Mouse (Mus musculus): ENCODE data around the gene Ndufs7.

Gene Ndufs7

DNA sequence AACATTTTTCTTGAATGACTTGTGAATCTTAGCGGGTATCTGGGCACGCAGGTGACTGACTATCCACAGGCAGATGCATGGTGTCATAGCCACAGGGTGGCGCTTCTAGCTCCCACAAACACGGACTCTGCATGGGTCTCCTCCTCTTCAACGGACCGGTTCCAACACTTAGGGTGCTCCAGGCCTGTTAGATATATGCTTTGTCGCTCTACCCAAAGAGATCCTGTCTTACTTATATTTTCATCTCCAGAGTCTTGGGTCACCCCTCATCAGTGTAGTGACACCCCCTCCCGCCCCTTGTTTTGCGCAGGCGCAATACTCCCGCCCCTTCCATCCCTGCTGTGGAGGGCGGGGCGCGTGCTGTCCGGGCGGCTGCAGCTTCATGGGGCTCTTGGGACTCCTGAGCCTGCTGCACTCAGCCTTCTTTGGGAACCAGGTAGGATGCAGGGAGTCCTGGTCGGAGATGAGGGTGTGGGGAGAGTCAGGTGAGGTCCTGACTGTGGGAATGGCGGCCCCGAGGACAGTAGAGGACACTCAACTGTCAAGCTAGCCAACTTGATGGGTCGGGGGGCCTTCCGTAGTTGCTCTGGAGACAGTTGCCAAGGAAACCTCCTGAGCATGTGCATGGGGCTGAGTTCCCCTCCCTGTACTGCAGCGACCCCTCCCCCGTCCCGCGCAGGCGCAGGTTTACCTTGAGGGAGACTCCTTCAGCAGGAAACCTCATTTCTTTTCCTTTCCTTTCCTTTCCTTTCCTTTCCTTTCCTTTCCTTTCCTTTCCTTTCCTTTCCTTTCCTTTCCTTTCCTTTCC is 46.9 kb downstream of the Ndufs7 start, which contains the start of gene Apc2:
Apc2 (plus strand) TSS at position 360 of the 808 bp plus-strand sequence.
- DNase-seq: peak; percentile 88

DNA sequence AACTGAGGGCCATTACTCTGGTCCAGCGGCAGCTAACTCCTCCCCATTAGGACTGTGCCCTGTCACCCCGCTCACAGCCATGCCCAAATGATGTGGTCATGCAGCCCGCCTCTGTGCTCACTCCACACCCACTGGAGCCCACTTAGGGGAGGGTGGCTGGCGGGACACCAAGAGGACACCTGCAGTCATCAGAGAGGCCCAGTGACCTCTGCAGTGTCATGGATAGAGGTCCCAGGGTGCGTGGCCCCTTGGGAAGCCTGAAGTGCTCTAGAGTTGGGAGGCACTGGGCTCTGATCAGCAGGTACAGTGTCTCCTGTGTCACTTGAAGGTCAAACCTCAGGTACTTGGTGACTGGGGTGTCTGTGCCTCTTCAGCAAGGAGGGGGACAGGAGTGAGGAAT is 47.9 kb downstream of the Ndufs7 start:
- peak; percentile 73 for DNase-seq

DNA sequence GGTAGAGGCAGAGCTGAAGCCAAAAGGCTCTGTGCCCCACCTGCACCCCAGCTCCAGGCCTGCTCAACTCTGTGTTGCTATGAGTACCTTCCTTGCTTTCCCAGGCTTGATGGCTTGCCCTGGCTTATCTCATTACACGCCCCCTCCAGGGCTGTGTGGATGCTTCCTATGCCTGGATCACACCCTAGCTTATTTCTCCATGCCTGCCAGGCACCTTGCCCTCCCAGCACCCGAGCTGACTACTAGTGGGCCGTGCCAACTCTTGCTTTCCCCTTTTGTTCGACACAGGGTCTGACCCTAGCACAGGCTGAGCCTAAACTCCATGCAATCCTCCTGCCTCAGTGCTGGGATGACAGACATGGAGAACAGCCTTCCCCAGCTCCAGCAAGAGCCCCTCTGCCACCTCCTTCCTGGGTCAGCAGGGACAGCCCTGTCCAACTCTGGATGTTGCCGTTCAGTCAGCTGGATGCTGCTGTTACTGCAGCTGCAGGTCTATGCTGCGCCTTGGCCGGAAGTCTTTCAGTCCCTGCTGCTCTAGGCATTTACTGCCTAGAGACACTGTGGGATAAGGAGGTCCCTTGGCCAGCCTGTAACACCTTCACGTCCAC is 48.7 kb downstream of the Ndufs7 start:
- peak; percentile 69 for DNase-seq

GRCm38 (mm10) chr10:80298571-80299281 is 49.8 kb downstream of the Ndufs7 start:
- DNase-seq: peak; percentile 94

- DNase-seq: no peak
These were observed 50.4 kb downstream of the Ndufs7 start for GRCm38 (mm10) chr10:80299301-80299700.

GRCm38 (mm10) chr10:80299824-80300223 is 50.9 kb downstream of the Ndufs7 start:
- peak; percentile 52 for DNase-seq

DNA sequence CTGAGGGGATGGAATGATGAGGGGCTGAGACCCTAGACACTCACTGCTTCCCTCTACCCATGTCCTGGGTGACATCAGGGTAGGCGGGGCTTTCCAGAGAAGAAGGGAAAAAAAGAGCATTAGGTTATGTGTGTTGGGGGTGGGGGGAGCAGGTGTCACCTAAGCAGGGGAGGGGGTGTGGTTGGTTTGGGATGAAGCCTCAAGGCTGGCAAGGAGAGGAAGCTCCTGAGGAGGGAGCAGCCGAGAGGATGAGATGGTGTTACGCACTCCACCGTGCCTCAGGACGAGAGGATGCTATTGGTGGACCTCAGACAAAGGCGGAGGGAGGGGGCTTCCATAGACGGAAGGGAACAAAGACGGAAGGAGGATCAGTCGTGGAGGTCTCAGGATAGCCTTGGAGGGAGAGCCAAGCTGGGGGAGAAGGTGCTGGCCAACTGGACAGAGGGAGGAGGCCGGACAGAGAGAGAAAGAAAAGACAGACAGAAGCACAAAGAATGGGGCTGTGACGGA is 51.8 kb downstream of the Ndufs7 start:
- DNase-seq: peak; percentile 62

DNA sequence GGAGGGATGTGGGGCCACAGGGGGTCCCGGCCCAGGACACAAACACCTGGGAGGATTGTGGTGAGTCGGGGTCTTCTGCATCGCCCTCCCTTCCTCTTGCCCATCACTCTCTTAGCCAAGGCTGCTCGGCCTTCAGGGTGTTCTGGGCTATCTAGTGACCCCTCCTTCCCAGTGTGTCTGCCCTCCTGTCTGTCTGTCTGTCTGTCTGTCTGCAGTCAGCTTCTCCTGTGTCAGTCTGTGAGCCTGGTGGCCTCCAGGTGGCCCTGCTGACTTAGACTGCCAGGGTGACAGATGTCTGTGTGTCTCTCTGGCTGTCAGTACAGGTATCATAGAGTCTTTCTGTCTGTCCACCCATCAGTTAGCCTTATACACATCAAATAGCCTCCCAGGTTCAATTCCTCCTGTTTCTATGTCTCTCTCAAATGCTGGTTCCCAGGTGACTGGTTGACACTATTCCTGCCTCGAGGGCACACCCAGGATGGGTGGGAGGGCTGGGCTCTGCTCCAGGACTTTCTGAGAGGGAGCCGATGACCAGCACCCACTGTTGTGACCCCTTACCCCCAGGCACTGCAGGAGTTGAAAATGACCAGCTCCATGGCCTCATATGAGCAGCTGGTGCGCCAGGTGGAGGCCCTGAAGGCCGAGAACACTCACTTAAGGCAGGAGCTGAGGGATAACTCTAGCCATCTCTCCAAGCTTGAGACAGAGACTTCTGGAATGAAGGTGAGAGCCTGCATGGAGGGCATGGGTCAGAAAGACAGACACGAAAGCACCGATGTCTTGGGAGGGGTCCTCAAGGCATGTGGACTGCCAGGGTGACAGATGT is 52.5 kb downstream of the Ndufs7 start:
- peak; percentile 67 for DNase-seq

GRCm38 (mm10) chr10:80302082-80302355 is 53.1 kb downstream of the Ndufs7 start:
- no peak for DNase-seq

- DNase-seq: peak; percentile 81
These were observed 53.6 kb downstream of the Ndufs7 start for GRCm38 (mm10) chr10:80302471-80302881.

DNA sequence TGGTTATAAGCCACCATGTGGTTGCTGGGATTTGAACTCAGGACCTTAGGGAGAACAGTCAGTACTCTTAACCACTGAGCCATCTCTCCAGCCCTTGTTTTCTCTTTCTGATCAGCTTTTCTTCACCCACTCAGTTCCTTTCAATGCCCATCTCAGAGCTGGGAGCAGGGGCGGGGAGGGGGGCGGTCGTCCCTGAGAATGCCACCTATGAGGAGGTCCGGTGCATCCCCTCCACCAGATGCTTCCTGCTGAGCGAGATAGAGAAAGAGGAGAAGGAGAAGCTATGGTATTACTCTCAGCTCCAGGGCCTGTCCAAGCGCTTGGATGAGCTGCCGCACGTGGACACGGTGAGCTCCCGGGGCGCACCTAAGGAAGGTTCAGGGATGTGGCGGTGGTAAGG is 55.5 kb downstream of the Ndufs7 start:
- no peak for DNase-seq

DNA sequence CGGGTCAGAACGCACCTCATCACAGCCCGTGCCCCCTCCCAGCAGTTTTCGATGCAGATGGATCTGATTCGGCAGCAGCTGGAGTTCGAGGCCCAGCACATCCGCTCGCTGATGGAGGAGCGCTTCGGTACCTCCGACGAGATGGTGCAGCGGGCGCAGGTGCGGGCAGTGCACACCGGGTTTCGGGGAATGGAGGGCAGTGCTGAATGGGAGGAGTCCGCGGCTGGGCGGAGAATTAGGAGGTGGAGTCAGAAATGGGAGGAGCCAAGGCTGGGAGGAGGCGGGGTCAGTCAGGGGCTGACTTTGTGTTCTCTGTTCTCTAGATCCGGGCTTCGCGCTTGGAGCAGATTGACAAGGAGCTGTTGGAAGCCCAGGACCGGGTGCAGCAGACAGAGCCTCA is 55.9 kb downstream of the Ndufs7 start:
- no peak for DNase-seq
